Mouse (Mus musculus) lung, postnatal 36 days (tissue): Measurements from ENCODE around the gene Plxdc2.
"Not testable (repeated sequence)": the region's sequence is repeated elsewhere in the genome, so short reads cannot be mapped to it uniquely, and the experiment has no call there.

ENCODE experiments used
- DNase-seq: peaks from one replicate; pipeline ENCODE4 v3.0.0; 2022; ENCODE audit warnings: mixed read lengths

Gene Plxdc2

DNA sequence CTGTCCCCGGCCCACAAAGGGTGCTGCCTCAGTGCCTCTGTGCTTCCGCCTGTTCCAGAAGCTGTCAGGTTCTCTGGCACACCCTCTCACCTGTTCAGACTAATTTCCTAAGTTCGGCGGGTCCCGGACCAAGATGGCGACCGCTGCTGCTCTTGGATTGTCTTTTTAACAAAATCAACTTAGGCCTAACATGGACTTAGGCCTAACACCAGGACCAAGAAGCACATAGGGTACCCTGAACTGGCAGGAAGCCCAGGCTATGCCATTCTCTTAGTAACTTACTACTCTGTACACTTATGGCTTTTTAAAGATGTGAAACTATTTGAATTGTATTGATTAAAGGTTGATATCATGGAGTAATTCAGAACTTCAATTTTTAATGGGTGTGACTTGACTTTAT lies 413.0 kb downstream of the Plxdc2 start:
- not testable (repeated sequence) for DNase-seq

DNA sequence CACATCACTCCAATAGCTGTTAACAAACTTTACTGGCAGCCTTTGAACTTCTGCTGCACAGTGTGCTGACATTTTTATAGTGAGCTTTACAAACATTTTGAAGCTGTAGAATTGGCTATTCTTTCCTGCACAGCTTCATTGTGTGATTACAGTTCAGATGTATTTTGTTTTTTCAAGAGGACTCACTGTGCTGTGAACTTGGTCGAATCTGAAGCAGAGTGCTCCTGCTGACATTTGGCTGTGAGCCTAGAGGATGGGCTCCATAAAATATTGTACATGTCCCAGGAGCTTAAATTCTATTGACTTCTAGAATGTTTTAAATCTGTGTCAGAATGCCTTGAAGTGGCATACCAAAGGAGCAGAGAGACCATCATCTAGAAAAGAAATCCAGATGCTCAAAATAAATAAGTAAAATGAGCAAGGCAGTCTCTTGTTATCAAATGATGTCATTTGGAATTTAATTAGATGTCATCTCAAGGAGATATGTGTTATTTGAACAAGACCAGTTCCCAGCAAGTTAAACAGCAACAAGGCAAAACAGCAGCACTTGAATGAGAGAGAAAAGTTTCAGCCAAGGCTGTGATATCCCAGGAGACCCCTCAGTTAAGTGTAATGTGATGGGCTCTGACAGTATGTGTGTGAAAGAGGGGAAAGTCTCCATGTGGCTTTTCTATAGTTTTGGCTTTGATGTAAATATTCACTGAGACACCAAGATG lies 417.5 kb downstream of the Plxdc2 start:
- no peak for DNase-seq

- DNase-seq = no peak
Observed at GRCm38 (mm10) chr2:16774114-16774433, 418.0 kb downstream of the Plxdc2 start.

GRCm38 (mm10) chr2:16795283-16795682 lies 439.2 kb downstream of the Plxdc2 start:
- DNase-seq = no peak
